Mouse (Mus musculus) intestine, postnatal 0 days (tissue): ENCODE data around the gene Gdf10. TPM values are rescaled to one million over a fixed set of nuclear protein-coding genes. Genes with fewer than 3 reads are reported as not detected.

Experiments used
- ATAC-seq: fragments of 200-750 bp; cut with Nextera tagmentation; 2 replicates; pipeline ENCODE4 v1.8.0; 2017; ENCODE audit warnings: mild to moderate bottlenecking, moderate TSS enrichment, moderate library complexity
- H3K27ac ChIP-seq: fragments of 300-500 bp; sonication (generic); 2 replicates; pipeline ENCODE4 v1.5.1; 2014; ENCODE audit warnings: mild to moderate bottlenecking, low read depth, low read length, moderate library complexity
- H3K27me3 ChIP-seq: fragments of 300-500 bp; sonication (generic); replicated peaks from 2 replicates; pipeline ENCODE4 v1.6.1; 2014; ENCODE audit warnings: low read length, mixed read lengths; ENCODE audit not compliant: control insufficient read depth, insufficient read depth
- H3K36me3 ChIP-seq: fragments of 300-500 bp; sonication (generic); 2 replicates; pipeline ENCODE4 v1.6.1; 2014; ENCODE audit warnings: mild to moderate bottlenecking, moderate library complexity; ENCODE audit not compliant: control insufficient read depth, insufficient read depth
- H3K4me1 ChIP-seq: fragments of 300-500 bp; sonication (generic); replicated peaks from 2 replicates; pipeline ENCODE4 v1.6.1; 2014; ENCODE audit warnings: antibody characterized with exemption, low read length, mixed read lengths; ENCODE audit not compliant: control insufficient read depth, insufficient read depth
- H3K4me2 ChIP-seq: fragments of 300-500 bp; sonication (generic); replicated peaks from 2 replicates; pipeline ENCODE4 v1.6.1; 2014; ENCODE audit warnings: low read depth, mild to moderate bottlenecking, moderate library complexity
- H3K4me3 ChIP-seq: fragments of 300-500 bp; sonication (generic); 2 replicates; pipeline ENCODE4 v1.5.1; 2014; ENCODE audit warnings: low read depth, low read length
- H3K9ac ChIP-seq: fragments of 300-500 bp; sonication (generic); 2 replicates; pipeline ENCODE4 v1.6.1; 2014; ENCODE audit warnings: mild to moderate bottlenecking, low read depth, low read length
- H3K9me3 ChIP-seq: fragments of 300-500 bp; sonication (generic); 2 replicates; pipeline ENCODE4 v1.6.1; 2016; ENCODE audit warnings: mixed run types; ENCODE audit not compliant: control insufficient read depth
- CTCF ChIP-seq: sonication (generic); IDR thresholded peaks from 2 replicates; pipeline ENCODE4 v1.5.1; 2016; ENCODE audit warnings: low read depth, mild to moderate bottlenecking, control low read depth, antibody characterized with exemption, moderate library complexity
- WGBS: fragments of 180-500 bp; shearing (Covaris S2); extraction: QIAGEN DNeasy Blood & Tissue Kit; methylation state at CpG from one replicate; pipeline ENCODE4 v1.1.7; 2014; 5-methylcytosine and 5-hydroxymethylcytosine counted together
- polyA plus RNA-seq: library from polyadenylated mRNA; unstranded; fragments of >200 nt; fragmentation: Nextera tagmentation; extraction: Ambion mirVana; gene quantifications from 2 replicates; pipeline ENCODE4 v1.2.1, GENCODE M21; 2015

Gene Gdf10
- polyA plus RNA-seq, 1 experiment from 2014 or later: 4.4 TPM

DNA sequence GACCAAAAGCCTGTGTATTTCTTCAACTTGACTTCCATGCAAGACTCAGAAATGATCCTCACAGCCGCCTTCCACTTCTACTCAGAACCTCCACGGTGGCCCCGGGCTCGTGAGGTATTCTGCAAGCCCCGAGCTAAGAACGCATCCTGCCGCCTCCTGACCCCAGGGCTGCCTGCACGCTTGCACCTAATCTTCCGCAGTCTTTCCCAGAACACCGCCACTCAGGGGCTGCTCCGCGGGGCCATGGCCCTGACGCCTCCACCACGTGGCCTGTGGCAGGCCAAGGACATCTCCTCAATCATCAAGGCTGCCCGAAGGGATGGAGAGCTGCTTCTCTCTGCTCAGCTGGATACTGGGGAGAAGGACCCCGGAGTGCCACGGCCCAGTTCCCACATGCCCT is 8.5 kb downstream of the Gdf10 start:
- 62% methylated on average over 17 of the region's 17 CpGs for WGBS

DNA sequence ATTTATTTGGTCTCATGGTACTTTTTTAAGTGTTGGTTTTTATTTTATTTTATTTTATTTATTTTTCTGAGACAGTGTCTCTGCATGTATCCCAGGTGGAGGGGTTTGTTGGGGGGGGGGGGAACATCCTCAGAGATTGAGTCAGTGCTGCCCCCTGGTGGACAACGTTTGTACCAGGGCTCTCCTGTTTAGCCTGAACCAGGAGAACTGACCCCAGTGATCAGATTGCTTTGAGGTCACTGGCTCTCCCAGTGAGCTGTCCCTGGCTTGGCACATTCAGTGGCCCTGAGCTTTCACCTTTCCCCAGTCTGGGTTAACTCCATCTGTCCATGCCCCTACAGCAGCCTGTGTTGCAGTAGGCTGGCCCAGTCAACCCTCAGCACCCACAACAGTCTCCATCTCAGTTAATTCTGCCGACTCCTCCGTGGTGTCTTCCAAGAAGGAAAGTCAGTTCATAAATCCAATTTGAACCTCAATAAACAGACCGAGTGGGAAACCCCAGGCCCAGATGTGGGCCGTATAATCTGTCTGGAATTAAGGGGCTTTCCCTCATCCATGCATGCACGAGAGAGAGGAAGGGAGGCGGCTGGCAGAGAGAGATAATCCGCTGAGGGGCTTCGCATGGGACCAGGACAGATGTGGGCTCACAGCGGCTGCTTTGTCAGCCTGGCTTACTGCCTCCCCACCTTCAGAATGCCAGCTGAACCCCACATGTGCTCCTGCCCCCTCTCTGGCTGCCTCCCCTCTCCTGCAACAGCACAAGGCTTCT is 9.7 kb downstream of the Gdf10 start:
- no peaks in the 10 kb centered on the region for H3K4me1 ChIP-seq
- H3K4me3 ChIP-seq: no peak overlapping the region
- H3K36me3 ChIP-seq: no peaks in the 10 kb centered on the region
- no peak overlapping the region for H3K4me2 ChIP-seq
- 64% methylated on average over 10 of the region's 10 CpGs for WGBS
- H3K9me3 ChIP-seq: no peaks in the 10 kb centered on the region
- peaks cover 7% of the 10 kb centered on the region; the same call in 1 of the 2 replicates for H3K27me3 ChIP-seq
- H3K27ac ChIP-seq: no peak overlapping the region
- peak; percentile 72 for TF ChIP-seq CTCF
- no peak for ATAC-seq
- no peak overlapping the region for H3K9ac ChIP-seq

More for the DNA sequence above, 8.5 kb downstream of the Gdf10 start:
- TF ChIP-seq CTCF: no peak
- no peak for ATAC-seq
- no peaks in the 10 kb centered on the region for H3K9me3 ChIP-seq
- no peak overlapping the region for H3K4me2 ChIP-seq
- no peak overlapping the region for H3K9ac ChIP-seq
- H3K36me3 ChIP-seq: no peaks in the 10 kb centered on the region
- no peak overlapping the region for H3K4me3 ChIP-seq
- no peaks in the 10 kb centered on the region for H3K4me1 ChIP-seq
- H3K27me3 ChIP-seq: peaks cover 7% of the 10 kb centered on the region; the same call in 1 of the 2 replicates
- no peak overlapping the region for H3K27ac ChIP-seq

DNA sequence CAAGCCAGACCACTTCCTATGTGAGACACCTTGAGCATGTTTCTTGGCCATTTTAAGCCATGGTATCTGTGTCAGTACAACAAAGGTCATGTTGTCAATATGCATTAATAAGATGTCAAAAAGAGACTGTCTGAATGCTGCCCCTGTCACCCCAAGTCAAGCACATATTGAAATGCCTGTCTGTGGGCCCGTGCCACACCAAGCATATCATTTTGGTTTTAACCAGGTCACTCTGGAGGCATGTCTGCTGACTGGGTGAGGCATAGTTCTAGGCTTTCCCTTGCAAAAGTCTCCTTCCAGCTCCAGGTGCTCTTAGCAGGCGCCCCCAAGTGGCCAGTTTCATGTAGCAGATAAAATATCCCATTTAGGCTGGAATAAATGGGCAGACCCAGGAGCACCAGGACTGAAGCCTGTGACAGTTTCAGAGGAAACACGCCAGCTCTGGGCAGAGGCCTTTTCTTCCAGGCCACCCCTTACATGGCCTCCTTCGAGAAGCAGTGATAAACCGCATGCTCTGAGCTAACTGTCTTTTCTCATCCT is 10.5 kb downstream of the Gdf10 start:
- H3K36me3 ChIP-seq: no peaks in the 10 kb centered on the region
- no peak overlapping the region for H3K4me3 ChIP-seq
- TF ChIP-seq CTCF: peak; percentile 74
- H3K9me3 ChIP-seq: no peaks in the 10 kb centered on the region
- peaks cover 7% of the 10 kb centered on the region; the same call in 1 of the 2 replicates for H3K27me3 ChIP-seq
- no peak overlapping the region for H3K4me2 ChIP-seq
- H3K9ac ChIP-seq: no peak overlapping the region
- H3K4me1 ChIP-seq: no peaks in the 10 kb centered on the region
- 38% methylated on average over 5 of the region's 5 CpGs for WGBS
- no peak for ATAC-seq
- H3K27ac ChIP-seq: no peak overlapping the region

DNA sequence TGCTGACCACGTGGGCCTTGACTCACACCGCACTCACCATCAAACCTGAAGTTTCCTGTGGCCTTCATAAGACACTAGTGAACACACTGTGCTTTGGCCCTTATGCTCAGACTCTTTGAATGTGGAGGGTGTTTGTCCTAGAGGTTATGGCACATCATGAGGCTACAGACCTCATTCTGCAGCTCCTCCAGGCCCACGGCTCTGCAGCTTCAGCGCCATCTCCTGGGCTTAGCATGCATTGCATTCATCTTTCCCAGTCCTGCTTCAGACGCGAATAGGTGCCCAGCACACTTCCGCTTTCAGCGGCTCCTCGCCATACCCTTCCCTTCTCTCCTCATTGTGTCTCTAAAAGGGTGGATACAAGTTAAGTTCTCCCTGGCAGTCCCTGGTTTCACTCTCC is 15.7 kb downstream of the Gdf10 start:
- Histone ChIP-seq H3K4me1 (no peaks in the 10 kb centered on the region), H3K27me3 (no peaks in the 10 kb centered on the region), H3K4me2 (peak overlapping the region; percentile 48), H3K9ac (no peak overlapping the region), H3K36me3 (no peaks in the 10 kb centered on the region), H3K4me3 (no peak overlapping the region), H3K27ac (no peak overlapping the region), H3K9me3 (no peaks in the 10 kb centered on the region)
- no peak for ATAC-seq
- WGBS: 31% methylated on average over 9 of the region's 9 CpGs
- peak; percentile 90 for TF ChIP-seq CTCF

DNA sequence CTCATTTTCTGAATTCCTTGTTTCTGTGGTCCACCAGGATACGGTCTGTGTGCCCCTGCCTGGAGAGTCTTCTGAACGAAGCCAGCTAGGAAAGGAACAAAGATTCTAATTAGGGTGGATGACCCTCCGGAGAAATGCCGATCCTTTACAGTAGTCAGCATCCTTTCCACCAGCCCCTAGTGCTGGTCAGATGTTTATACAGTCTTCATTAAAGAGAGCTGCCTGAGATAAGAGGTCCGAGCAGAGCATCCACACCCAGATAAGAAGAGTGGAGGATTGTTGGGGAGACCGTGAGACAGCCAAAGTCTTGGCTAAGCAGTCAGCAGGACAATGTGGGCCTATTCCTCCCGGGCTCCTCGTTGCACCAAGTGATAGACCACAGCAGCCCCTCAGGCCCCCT is 17.4 kb downstream of the Gdf10 start, which contains the start of gene Gdf2:
Gene Gdf2 (plus strand): TSS at position 301 of the 400 bp plus-strand sequence.
- H3K4me3 ChIP-seq: no peak within 1 kb of the TSS
- no peaks in the 10 kb centered on the region for H3K4me1 ChIP-seq
- no peak within 1 kb of the TSS for H3K4me2 ChIP-seq
- H3K27me3 ChIP-seq: no peaks in the 10 kb centered on the region
- no peak within 1 kb of the TSS for H3K27ac ChIP-seq
- H3K36me3 ChIP-seq: no peaks in the 10 kb centered on the region
- H3K9ac ChIP-seq: no peak within 1 kb of the TSS
- ATAC-seq: no peak
- WGBS: 49% methylated on average over 8 of the region's 8 CpGs
- no peak for TF ChIP-seq CTCF
- H3K9me3 ChIP-seq: no peaks in the 10 kb centered on the region

DNA sequence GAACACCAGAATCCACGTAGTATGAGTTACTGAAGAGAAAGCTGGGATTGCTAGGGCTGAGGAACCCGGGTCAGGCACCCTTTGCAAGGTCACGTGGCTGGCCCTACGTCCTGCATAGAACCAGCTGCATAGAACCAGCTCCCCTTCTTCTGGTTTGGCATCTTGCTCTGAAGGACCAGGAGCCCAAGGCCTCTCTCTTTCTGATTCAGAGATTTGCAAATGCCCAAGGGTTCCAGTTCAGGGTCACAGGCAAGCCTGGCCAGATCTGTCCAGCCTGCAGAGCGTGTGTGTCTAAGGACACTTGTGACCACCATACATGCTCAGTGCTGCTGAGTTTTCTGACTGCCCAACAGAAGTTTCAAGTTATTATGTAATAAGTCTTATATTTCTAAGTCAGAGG is 18.8 kb downstream of the Gdf10 start:
- Histone ChIP-seq H3K9me3 (no peaks in the 10 kb centered on the region), H3K27me3 (no peaks in the 10 kb centered on the region), H3K4me1 (no peaks in the 10 kb centered on the region), H3K27ac (no peak overlapping the region), H3K36me3 (no peaks in the 10 kb centered on the region), H3K4me3 (no peak overlapping the region), H3K4me2 (no peak overlapping the region), H3K9ac (no peak overlapping the region)
- ATAC-seq: no peak
- 75% methylated on average over 5 of the region's 5 CpGs for WGBS
- no peak for TF ChIP-seq CTCF
